Mouse (Mus musculus) limb, embryonic 14.5 days (tissue): ENCODE data around the gene Clk3. TPM values are rescaled to one million over a fixed set of nuclear protein-coding genes. Genes with fewer than 3 reads are reported as not detected.
A peak's percentile ranks its signal among the peaks of the same experiment; 100 is the strongest.

Experiments
- ATAC-seq: fragments of 200-750 bp; cut with Nextera tagmentation; 2 replicates; pipeline ENCODE4 v1.8.0; 2017; ENCODE audit warnings: low read depth, moderate number of reproducible peaks, moderate TSS enrichment; ENCODE audit not compliant: low FRiP score
- DNase-seq: peaks from one replicate; pipeline ENCODE4 v3.0.0-alpha.2; 2015; ENCODE audit warnings: low spot score
- H3K27ac ChIP-seq: fragments of 300-500 bp; sonication (generic); replicated peaks from 2 replicates; pipeline ENCODE4 v1.5.1; 2014; ENCODE audit warnings: low read depth, mild to moderate bottlenecking, low read length, moderate library complexity, mixed read lengths
- H3K27me3 ChIP-seq: fragments of 300-500 bp; sonication (generic); 2 replicates; pipeline ENCODE4 v1.6.1; 2014; ENCODE audit warnings: low read length, mixed read lengths; ENCODE audit not compliant: control insufficient read depth, insufficient read depth
- H3K36me3 ChIP-seq: fragments of 300-500 bp; sonication (generic); 2 replicates; pipeline ENCODE4 v1.6.1; 2014; ENCODE audit warnings: mild to moderate bottlenecking, low read length, moderate library complexity, mixed read lengths; ENCODE audit not compliant: control insufficient read depth, insufficient read depth
- H3K4me1 ChIP-seq: fragments of 300-500 bp; sonication (generic); 2 replicates; pipeline ENCODE4 v1.6.1; 2014; ENCODE audit warnings: antibody characterized with exemption, low read length, mixed read lengths; ENCODE audit not compliant: control insufficient read depth, insufficient read depth
- H3K4me2 ChIP-seq: fragments of 300-500 bp; sonication (generic); replicated peaks from 2 replicates; pipeline ENCODE4 v1.6.1; 2014; ENCODE audit warnings: low read depth, mild to moderate bottlenecking, low read length, moderate library complexity; ENCODE audit not compliant: severe bottlenecking
- H3K4me3 ChIP-seq: fragments of 300-500 bp; sonication (generic); replicated peaks from 2 replicates; pipeline ENCODE4 v1.5.1; 2014; ENCODE audit warnings: low read length
- H3K9ac ChIP-seq: fragments of 300-500 bp; sonication (generic); 2 replicates; pipeline ENCODE4 v1.6.1; 2014; ENCODE audit warnings: mild to moderate bottlenecking, low read depth, low read length, moderate library complexity; ENCODE audit not compliant: severe bottlenecking
- H3K9me3 ChIP-seq: fragments of 300-500 bp; sonication (generic); 2 replicates; pipeline ENCODE4 v1.6.1; 2016; ENCODE audit warnings: low read length; ENCODE audit not compliant: control insufficient read depth
- POLR2A ChIP-seq: fragments of 200-500 bp; IDR thresholded peaks from 2 replicates; pipeline ENCODE4 v1.8.0; 2012; ENCODE audit warnings: inconsistent platforms, mild to moderate bottlenecking, moderate library complexity, borderline replicate concordance; ENCODE audit not compliant: insufficient read depth, insufficient read length; ENCODE audit errors: extremely low read depth
- WGBS: fragments of 180-500 bp; shearing (Covaris S2); extraction: QIAGEN DNeasy Blood & Tissue Kit; methylation state at CpG from one replicate; pipeline ENCODE4 v1.1.7; 2014; 5-methylcytosine and 5-hydroxymethylcytosine counted together
- polyA plus RNA-seq, 2 experiments: library from polyadenylated mRNA; depleted of rRNA in 1 of 2; stranded (reverse) in 1 of 2; unstranded in 1 of 2; fragments of >200 nt; fragmentation: Nextera tagmentation in 1 of 2; extraction: Ambion mirVana in 1 of 2; gene quantifications; 2 replicates each; pipeline versions ENCODE4 v1.2.1 to v1.2.3; 2012 to 2014

The Clk3 gene
- polyA plus RNA-seq, 2 experiments: 56.1 to 133 TPM

DNA sequence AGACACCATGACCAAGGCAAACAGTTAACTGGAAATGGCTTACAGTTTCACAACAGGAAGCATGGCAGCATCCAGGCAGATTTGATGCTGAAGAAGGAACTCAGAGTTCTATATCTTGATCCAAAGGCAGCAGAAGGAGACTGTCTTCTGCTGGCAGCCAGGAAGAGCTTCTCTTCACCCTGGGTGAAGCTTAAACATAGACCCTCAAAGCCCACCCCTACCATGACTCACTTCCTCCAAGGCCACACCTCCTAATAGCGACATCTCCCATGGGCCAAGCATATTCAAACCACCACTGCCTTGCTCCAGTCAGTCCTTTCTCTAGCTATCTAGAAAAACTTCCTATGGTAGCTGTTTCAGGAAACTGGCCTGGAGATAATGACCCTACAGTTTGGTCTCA is 18.6 kb downstream of the Clk3 start:
- 71% methylated on average over 1 of the region's 1 CpGs for WGBS

DNA sequence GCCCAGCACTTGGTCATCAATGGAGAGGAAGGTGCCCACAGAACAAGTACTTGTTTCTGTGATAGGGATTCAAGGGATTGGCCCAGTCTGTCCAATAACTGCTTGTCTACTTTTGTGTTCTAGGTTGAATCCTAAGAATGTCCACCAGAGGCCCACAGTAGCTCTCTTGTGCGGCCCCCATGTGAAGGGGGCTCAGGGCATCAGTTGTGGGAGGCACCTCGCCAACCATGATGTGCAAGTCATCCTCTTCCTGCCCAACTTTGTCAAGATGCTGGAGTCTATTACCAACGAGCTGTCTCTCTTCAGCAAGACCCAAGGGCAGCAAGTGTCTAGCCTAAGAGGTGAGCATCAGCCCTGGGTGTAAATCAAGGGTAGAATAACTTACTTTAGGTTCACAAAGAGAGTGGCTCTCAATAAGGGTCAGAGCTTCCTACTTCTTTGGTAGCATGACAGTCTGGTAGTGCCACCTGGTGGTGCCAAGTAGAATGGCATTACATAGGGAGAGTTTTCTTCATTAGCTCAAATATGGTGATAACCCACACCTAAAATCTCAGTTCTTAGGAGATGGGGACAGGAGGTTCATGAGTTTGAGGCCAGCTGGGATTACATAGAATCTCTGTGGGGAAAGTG is 21.1 kb downstream of the Clk3 start:
- peaks cover 87% of the 10 kb centered on the region for H3K36me3 ChIP-seq
- no peak overlapping the region for H3K4me2 ChIP-seq
- no peaks in the 10 kb centered on the region for H3K4me1 ChIP-seq
- DNase-seq: peak; percentile 63
- no peaks in the 10 kb centered on the region for H3K27me3 ChIP-seq
- H3K9ac ChIP-seq: no peak overlapping the region
- H3K4me3 ChIP-seq: no peak overlapping the region
- H3K27ac ChIP-seq: no peak overlapping the region
- no peaks in the 10 kb centered on the region for H3K9me3 ChIP-seq
- ATAC-seq: no peak
- WGBS: 75% methylated on average over 3 of the region's 3 CpGs
- no peak for TF ChIP-seq POLR2A

More for the DNA sequence above, 18.6 kb downstream of the Clk3 start:
- H3K4me2 ChIP-seq: no peak overlapping the region
- DNase-seq (no peak), ATAC-seq (no peak)
- peaks cover 89% of the 10 kb centered on the region for H3K36me3 ChIP-seq
- H3K27ac ChIP-seq: no peak overlapping the region
- no peak overlapping the region for H3K4me3 ChIP-seq
- H3K4me1 ChIP-seq: no peaks in the 10 kb centered on the region
- no peak for TF ChIP-seq POLR2A
- H3K9me3 ChIP-seq: no peaks in the 10 kb centered on the region
- H3K9ac ChIP-seq: no peak overlapping the region
- H3K27me3 ChIP-seq: no peaks in the 10 kb centered on the region

DNA sequence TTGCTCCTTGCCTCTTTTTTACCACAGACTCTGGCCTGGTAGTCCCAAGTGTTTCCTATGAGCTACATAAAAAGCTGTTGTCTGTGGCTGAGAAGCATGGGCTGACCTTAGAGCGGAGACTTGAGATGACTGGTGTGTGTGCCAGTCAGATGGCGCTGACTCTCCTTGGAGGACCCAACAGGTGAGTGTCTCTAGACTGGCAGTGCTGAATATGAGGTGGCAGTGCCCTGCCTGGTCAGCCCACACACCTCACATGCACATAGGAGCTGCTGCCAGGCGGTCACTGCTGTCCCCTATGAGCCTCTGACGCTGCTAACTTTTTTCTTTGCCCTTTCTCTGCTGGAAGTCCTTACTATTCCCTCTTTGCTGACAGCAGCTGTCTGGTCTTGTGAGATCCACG is 25.8 kb downstream of the Clk3 start:
- ATAC-seq (no peak), DNase-seq (no peak)
- H3K27ac ChIP-seq: no peak overlapping the region
- no peak overlapping the region for H3K4me3 ChIP-seq
- H3K36me3 ChIP-seq: peaks cover 47% of the 10 kb centered on the region
- H3K9me3 ChIP-seq: no peaks in the 10 kb centered on the region
- no peaks in the 10 kb centered on the region for H3K4me1 ChIP-seq
- no peak overlapping the region for H3K4me2 ChIP-seq
- H3K27me3 ChIP-seq: no peaks in the 10 kb centered on the region
- WGBS: 82% methylated on average over 5 of the region's 5 CpGs
- TF ChIP-seq POLR2A: no peak
- no peak overlapping the region for H3K9ac ChIP-seq

DNA sequence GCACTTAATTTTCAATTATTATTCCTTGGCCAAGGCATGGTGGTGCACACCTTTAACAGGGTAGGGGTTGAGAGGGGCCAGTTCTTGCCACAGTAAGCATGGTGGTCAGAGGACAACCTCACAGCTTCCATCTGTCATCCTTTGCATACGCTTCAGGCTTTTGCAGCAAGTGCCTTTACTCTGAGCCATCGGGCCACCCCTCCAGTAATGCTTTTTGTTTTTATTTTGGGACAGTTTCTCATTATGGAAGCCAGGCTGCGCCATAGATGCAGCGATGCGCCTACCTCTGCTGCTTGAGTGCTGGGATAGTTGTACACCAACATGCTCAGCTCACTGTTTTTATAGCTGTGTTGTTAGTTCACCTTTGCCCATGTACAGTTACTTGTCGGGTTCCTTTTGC is 32.1 kb downstream of the Clk3 start:
- peaks cover 52% of the 10 kb centered on the region for H3K36me3 ChIP-seq
- no peak overlapping the region for H3K27ac ChIP-seq

DNA sequence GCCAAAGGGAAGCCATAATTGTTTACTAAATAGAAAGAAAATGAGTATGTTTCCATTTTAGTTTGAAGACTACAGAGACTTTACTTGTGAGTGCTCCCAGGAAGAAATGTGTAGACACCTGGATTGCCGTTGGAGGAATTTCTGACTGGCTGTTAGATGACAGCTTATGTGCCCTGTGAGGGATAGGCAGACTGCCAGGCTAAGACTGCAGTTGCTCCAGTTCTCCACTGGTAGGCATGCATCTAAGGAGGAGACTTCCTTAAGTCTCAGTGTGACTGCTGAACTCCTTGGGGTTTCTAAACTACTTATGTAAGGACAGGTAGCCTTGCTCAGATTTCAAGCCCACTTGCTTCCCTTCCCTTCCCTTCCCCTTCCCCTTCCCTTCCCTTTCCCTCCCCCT is 37.3 kb downstream of the Clk3 start:
- ATAC-seq: no peak
- WGBS: 84% methylated on average over 1 of the region's 1 CpGs

More for the DNA sequence above, 32.1 kb downstream of the Clk3 start:
- no peaks in the 10 kb centered on the region for H3K27me3 ChIP-seq
- WGBS: 96% methylated on average over 6 of the region's 6 CpGs
- ATAC-seq (no peak), DNase-seq (no peak)
- H3K9ac ChIP-seq: no peak overlapping the region
- no peak overlapping the region for H3K4me3 ChIP-seq
- H3K9me3 ChIP-seq: no peaks in the 10 kb centered on the region
- no peak for TF ChIP-seq POLR2A
- H3K4me1 ChIP-seq: no peaks in the 10 kb centered on the region
- H3K4me2 ChIP-seq: no peak overlapping the region

More for the DNA sequence above, 37.3 kb downstream of the Clk3 start:
- H3K9ac ChIP-seq: no peak overlapping the region
- H3K9me3 ChIP-seq: no peaks in the 10 kb centered on the region
- H3K27me3 ChIP-seq: no peaks in the 10 kb centered on the region
- no peak for DNase-seq
- no peaks in the 10 kb centered on the region for H3K4me1 ChIP-seq
- H3K36me3 ChIP-seq: peaks cover 71% of the 10 kb centered on the region
- no peak for TF ChIP-seq POLR2A
- no peak overlapping the region for H3K27ac ChIP-seq
- H3K4me2 ChIP-seq: no peak overlapping the region
- H3K4me3 ChIP-seq: no peak overlapping the region
